Mouse (Mus musculus): ENCODE results near the gene Ncor2. TPM values are rescaled to one million over a fixed set of nuclear protein-coding genes. Genes with fewer than 3 reads are reported as not detected.

Gene Ncor2
- polyA plus RNA-seq, 2 experiments, result 3.5 to 4.4 TPM

DNA sequence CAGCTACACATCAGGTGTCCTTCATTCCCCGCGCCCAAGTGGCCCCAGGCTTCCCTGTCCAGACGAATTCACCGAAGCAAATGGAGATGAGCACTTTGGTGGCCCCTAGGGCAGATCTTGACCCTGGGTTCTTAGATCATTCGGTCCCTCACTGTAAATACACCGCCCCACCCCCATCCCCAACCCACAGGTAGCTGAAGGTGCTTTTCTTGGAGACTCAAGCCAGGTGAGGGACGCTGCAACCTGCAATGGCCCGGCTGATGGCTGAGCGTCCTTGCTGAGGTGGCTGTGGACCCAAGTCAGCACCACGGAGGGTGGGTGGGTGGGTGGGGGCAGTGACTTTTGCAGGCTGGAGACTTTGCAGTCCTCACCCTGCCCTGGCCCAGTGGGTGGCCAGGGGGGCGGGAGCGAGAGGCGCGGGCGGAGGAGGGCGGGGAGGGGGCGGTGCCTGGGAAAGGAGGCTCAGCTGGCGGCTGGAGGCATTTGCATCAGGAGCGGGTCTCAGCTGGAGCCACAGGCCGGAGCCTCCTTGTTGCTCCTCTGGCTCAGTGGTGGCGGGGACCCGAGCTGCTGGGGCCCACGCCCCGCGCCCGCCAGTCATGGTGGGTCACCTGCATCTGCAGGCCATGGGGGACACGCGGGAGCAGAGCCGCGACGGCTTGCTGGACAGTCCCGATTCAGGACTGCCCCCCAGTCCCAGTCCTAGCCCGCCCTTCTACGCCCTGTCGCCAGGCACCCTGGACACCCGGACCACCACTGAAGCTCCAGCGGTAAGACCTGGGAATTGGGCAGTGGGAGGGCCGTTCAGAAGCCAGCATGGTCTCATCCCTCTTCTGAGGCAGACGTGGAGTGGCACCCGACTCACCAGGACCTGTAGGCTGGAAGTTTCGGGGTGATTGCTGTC is 175.8 kb downstream of the Ncor2 start, which contains the start of gene Rflna:
Gene Rflna, plus strand, starts transcription at position 253 of the 904 bp plus-strand sequence.
- 5% methylated on average over 41 of the region's 41 CpGs for WGBS (ENCODE audit: insufficient replicate concordance)
- Histone ChIP-seq H3K9ac (replicated peaks) (no peak within 1 kb of the TSS), H3K4me2 (ENCODE audit: low read depth) (peak within 1 kb of the TSS; percentile 28; the same call in 1 of the 2 replicates), H3K4me3 (ENCODE audit: insufficient read depth in 1 of 2, low read depth in 2 of 2, low read length in 2 of 2) (no peak within 1 kb of the TSS), H3K27me3 (ENCODE audit: control insufficient read depth, insufficient read depth, low read length) (peaks cover 23% of the 10 kb centered on the region), H3K36me3 (replicated peaks; ENCODE audit: control insufficient read depth, insufficient read depth, low read depth) (no peaks in the 10 kb centered on the region), H3K4me1 (replicated peaks; ENCODE audit: control insufficient read depth in 2 of 2, insufficient read depth in 2 of 2, low read length in 1 of 2) (no peaks in the 10 kb centered on the region), H3K27ac (no peak within 1 kb of the TSS), H3K9me3 (ENCODE audit: control insufficient read depth, low read length) (no peaks in the 10 kb centered on the region)
- DNase-seq (ENCODE audit: low read depth in 3 of 3, low spot score in 3 of 3), result no peak
- ATAC-seq (ENCODE audit: insufficient read depth), result no peak
- TF ChIP-seq CTCF (IDR thresholded peaks at IDR 0.05; ENCODE audit: low read depth) (no peak), EP300 (IDR thresholded peaks at IDR 0.05; ENCODE audit: low read depth) (no peak)

DNA sequence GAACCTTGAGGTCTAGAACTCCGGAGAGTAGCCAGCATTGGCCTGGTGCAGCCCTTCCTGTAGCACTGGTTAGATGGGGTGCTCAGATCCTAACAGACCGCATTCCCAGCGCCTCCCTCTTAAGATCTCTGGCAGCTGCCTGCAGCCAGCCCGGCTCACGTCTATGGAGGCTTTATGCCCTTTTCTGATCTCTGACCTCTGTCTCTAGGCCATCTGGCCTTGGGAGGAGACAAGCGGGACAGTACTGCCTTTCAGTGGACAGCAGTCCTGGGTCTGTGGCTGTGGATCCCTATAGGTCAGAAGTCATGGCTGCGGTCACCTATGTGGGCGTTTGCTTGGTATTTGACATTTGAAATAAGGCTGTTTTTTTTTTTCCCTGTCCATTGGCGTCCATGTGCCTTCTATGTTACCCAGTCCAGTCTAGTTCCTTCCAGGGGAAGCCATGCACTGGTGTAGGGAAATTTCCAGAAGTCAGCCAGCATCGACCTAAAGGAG is 178.2 kb downstream of the Ncor2 start:
- Histone ChIP-seq H3K9ac (replicated peaks) (no peak overlapping the region), H3K4me1 (replicated peaks; ENCODE audit: control insufficient read depth in 2 of 2, insufficient read depth in 2 of 2, low read length in 1 of 2) (no peaks in the 10 kb centered on the region), H3K9me3 (ENCODE audit: control insufficient read depth, low read length) (no peaks in the 10 kb centered on the region), H3K4me3 (ENCODE audit: insufficient read depth in 1 of 2, low read depth in 2 of 2, low read length in 2 of 2) (no peak overlapping the region), H3K27me3 (ENCODE audit: control insufficient read depth, insufficient read depth, low read length) (peaks cover 23% of the 10 kb centered on the region), H3K27ac (no peak overlapping the region), H3K36me3 (replicated peaks; ENCODE audit: control insufficient read depth, insufficient read depth, low read depth) (no peaks in the 10 kb centered on the region), H3K4me2 (ENCODE audit: low read depth) (no peak overlapping the region)
- DNase-seq (ENCODE audit: low read depth in 3 of 3, low spot score in 3 of 3), result no peak
- no peak for ATAC-seq (ENCODE audit: insufficient read depth)
- TF ChIP-seq CTCF (IDR thresholded peaks at IDR 0.05; ENCODE audit: low read depth) (no peak), EP300 (IDR thresholded peaks at IDR 0.05; ENCODE audit: low read depth) (no peak)
- WGBS (ENCODE audit: insufficient replicate concordance), result 76% methylated on average over 10 of the region's 10 CpGs

DNA sequence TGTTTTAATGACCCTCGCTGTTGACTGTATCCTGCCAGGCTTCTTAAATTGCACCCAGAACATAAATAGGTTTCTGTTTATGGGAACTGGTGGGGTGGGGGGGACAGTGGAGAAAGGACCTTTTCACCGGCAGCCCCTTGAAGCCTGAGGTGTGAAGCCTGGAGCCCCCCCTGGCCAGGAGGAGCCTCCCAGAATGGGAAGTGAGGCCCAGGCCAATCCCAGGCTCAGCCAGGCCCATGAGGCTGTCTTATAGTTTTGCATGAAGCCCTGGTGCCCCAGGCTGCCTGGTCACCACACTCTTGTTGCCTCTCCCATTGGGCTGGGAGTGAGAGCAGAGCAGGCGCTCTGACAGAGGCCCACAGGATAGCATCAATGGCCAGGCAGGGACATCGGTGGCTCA is 181.1 kb downstream of the Ncor2 start:
- no peak overlapping the region for H3K27ac ChIP-seq
- H3K9ac ChIP-seq (replicated peaks), result no peak overlapping the region
- peaks cover 6% of the 10 kb centered on the region for H3K27me3 ChIP-seq (ENCODE audit: control insufficient read depth, insufficient read depth, low read length)
- no peaks in the 10 kb centered on the region for H3K4me1 ChIP-seq (replicated peaks; ENCODE audit: control insufficient read depth in 2 of 2, insufficient read depth in 2 of 2, low read length in 1 of 2)
- TF ChIP-seq CTCF (IDR thresholded peaks at IDR 0.05; ENCODE audit: low read depth), result no peak
- no peak for TF ChIP-seq EP300 (IDR thresholded peaks at IDR 0.05; ENCODE audit: low read depth)
- ATAC-seq (ENCODE audit: insufficient read depth) (no peak), DNase-seq (ENCODE audit: low read depth in 3 of 3, low spot score in 3 of 3) (no peak)
- H3K4me2 ChIP-seq (ENCODE audit: low read depth), result no peak overlapping the region
- no peak overlapping the region for H3K4me3 ChIP-seq (ENCODE audit: insufficient read depth in 1 of 2, low read depth in 2 of 2, low read length in 2 of 2)
- 76% methylated on average over 4 of the region's 4 CpGs for WGBS (ENCODE audit: insufficient replicate concordance)
- H3K9me3 ChIP-seq (ENCODE audit: control insufficient read depth, low read length), result no peaks in the 10 kb centered on the region
- H3K36me3 ChIP-seq (replicated peaks; ENCODE audit: control insufficient read depth, insufficient read depth, low read depth), result no peaks in the 10 kb centered on the region

DNA sequence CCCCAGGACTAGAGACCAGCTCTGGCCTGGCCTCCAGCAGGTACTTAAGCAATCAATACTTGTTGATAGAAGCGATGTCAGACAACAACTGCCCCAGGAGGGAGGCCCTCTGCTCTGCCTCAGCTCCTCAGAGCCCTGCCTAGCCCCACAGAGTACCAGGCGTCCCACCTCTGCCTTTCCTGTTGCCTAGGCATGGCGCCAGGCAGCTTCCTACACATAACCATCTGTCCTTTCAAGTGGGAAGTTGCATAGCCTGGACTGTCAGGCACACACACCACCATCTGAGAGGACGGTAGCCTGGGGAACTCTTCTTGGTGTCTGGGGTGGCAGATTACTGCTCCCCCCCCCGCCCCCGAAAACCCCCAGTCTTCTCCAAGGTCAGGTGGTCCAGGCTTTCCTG is 182.2 kb downstream of the Ncor2 start:
- 40% methylated on average over 6 of the region's 6 CpGs for WGBS (ENCODE audit: insufficient replicate concordance)
- TF ChIP-seq EP300 (IDR thresholded peaks at IDR 0.05; ENCODE audit: low read depth) (no peak), CTCF (IDR thresholded peaks at IDR 0.05; ENCODE audit: low read depth) (no peak)

DNA sequence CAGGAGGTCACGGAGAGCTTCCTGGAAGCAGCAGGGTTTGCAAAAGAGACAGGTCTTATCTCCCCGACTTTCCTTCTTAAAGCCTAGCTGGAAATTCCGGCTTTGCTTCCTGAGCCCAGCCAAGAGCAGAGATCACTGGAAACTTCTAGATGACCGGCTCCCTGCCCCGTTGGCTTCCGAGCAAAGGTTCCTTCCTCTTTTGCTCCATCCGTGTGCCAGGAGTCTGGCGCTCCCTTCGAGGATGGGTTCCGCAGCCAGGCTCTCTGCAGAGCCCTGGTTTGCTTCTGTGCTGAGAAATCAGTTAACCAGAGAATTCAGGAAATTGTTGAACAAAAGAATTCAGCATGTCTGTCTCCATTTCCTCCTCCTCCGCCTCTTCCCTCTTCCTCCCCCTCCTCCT is 186.1 kb downstream of the Ncor2 start:
- ATAC-seq (ENCODE audit: insufficient read depth), result no peak
- no peak for TF ChIP-seq EP300 (IDR thresholded peaks at IDR 0.05; ENCODE audit: low read depth)
- TF ChIP-seq CTCF (IDR thresholded peaks at IDR 0.05; ENCODE audit: low read depth), result no peak

More for the DNA sequence above, 182.2 kb downstream of the Ncor2 start:
- ATAC-seq (ENCODE audit: insufficient read depth) (no peak), DNase-seq (ENCODE audit: low read depth in 3 of 3, low spot score in 3 of 3) (no peak)
- H3K4me3 ChIP-seq (ENCODE audit: insufficient read depth in 1 of 2, low read depth in 2 of 2, low read length in 2 of 2), result no peak overlapping the region
- no peak overlapping the region for H3K9ac ChIP-seq (replicated peaks)
- no peaks in the 10 kb centered on the region for H3K9me3 ChIP-seq (ENCODE audit: control insufficient read depth, low read length)
- no peaks in the 10 kb centered on the region for H3K36me3 ChIP-seq (replicated peaks; ENCODE audit: control insufficient read depth, insufficient read depth, low read depth)
- H3K4me2 ChIP-seq (ENCODE audit: low read depth), result no peak overlapping the region
- no peaks in the 10 kb centered on the region for H3K4me1 ChIP-seq (replicated peaks; ENCODE audit: control insufficient read depth in 2 of 2, insufficient read depth in 2 of 2, low read length in 1 of 2)
- no peak overlapping the region for H3K27ac ChIP-seq
- no peaks in the 10 kb centered on the region; the same call in 1 of the 2 replicates for H3K27me3 ChIP-seq (ENCODE audit: control insufficient read depth, insufficient read depth, low read length)

More for the DNA sequence above, 186.1 kb downstream of the Ncor2 start:
- Histone ChIP-seq H3K4me2 (ENCODE audit: low read depth) (no peak overlapping the region), H3K27me3 (ENCODE audit: control insufficient read depth, insufficient read depth, low read length) (no peaks in the 10 kb centered on the region; the same call in 1 of the 2 replicates), H3K4me1 (replicated peaks; ENCODE audit: control insufficient read depth in 2 of 2, insufficient read depth in 2 of 2, low read length in 1 of 2) (no peaks in the 10 kb centered on the region), H3K4me3 (ENCODE audit: insufficient read depth in 1 of 2, low read depth in 2 of 2, low read length in 2 of 2) (no peak overlapping the region), H3K27ac (no peak overlapping the region), H3K9me3 (ENCODE audit: control insufficient read depth, low read length) (no peaks in the 10 kb centered on the region), H3K9ac (replicated peaks) (no peak overlapping the region), H3K36me3 (replicated peaks; ENCODE audit: control insufficient read depth, insufficient read depth, low read depth) (no peaks in the 10 kb centered on the region)
- 7% methylated on average over 11 of the region's 11 CpGs for WGBS (ENCODE audit: insufficient replicate concordance)
- DNase-seq (ENCODE audit: low read depth in 3 of 3, low spot score in 3 of 3), result no peak

Data from liver, embryonic 14.5 days (tissue).